Mouse (Mus musculus): ENCODE measurements around the gene Mpp5. TPM values are rescaled to one million over a fixed set of nuclear protein-coding genes. Genes with fewer than 3 reads are reported as not detected.

Mpp5 gene
- 8.9 TPM for polyA plus RNA-seq (2017; shearing (Covaris generic))

GRCm38 (mm10) chr12:78748557-78749377 lies at the start of gene Mpp5:
Gene Mpp5, plus strand, starts transcription at chr12:78748907.

GRCm38 (mm10) chr12:78861496-78862253 lies 113.0 kb downstream of the Mpp5 start, which contains the start of the genes Atp6v1d and Eif2s1:
Gene Atp6v1d, minus strand, starts transcription at chr12:78861638.
Gene Eif2s1, plus strand, starts transcription at chr12:78861819.

Other genes with a start within 250 kb of the Mpp5 start
- gene Fam71d, start 57.4 kb upstream of the Mpp5 start, polyA plus RNA-seq (2017; shearing (Covaris generic)), result not detected
- gene Atp6v1d, start 112.7 kb downstream of the Mpp5 start, polyA plus RNA-seq (2017; shearing (Covaris generic)), result 91.7 TPM
- 181 TPM for gene Eif2s1, start 112.9 kb downstream of the Mpp5 start, polyA plus RNA-seq (2017; shearing (Covaris generic))
- 0.56 TPM for gene Plek2, start 158.1 kb downstream of the Mpp5 start, polyA plus RNA-seq (2017; shearing (Covaris generic))